Mouse (Mus musculus): Measurements from ENCODE around the gene Slit3.

DNA sequence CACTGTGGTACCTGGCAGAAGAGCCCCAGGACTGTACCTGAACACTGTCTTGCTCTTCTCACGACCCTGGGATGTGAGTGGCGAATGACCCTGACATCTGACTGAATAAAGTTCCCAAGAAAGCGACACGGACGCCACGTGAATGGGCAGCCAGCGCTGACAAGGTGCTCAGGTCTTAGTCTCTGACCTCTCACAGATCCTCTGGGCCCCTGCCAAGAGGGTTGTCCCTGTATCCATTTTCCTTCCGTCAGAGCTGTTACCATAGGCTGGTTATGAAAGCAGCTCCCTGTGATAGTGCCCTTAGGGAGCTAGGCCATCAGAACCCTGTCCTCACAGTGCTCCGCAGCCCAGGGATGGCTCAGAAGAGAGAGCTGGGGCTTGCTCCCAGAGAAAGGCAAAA, 149.4 kb downstream of the Slit3 start:
- TF ChIP-seq CTCF (IDR thresholded peaks at IDR 0.05; ENCODE audit: low read depth) (no peak), EP300 (IDR thresholded peaks at IDR 0.05; ENCODE audit: low read depth) (no peak)
